Mouse (Mus musculus): ENCODE results near the gene Scpep1.
A peak's percentile ranks its signal among the peaks of the same experiment; 100 is the strongest.
"Not testable (repeated sequence)": the region's sequence is repeated elsewhere in the genome, so short reads cannot be mapped to it uniquely, and the experiment has no call there.

The Scpep1 gene

DNA sequence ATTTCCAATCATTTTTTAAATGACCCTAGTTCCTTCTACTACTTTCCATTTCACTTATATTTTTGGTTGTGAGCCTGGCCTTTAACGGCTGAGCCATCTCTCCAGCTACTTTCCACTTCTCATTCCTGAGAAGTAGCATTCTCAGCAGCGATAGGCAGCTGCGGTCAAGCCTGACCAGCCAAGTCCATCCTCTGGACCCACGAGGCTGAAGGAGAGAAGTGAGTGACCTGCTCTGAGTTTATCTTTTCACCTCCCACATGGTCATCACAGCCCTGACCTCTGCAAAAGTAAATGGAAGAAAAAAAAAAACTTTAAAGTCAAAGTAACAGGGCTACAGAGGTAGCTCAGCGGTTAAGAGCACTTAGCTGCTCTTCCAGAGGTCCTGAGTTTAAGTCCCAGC lies 28.7 kb downstream of the Scpep1 start:
- DNase-seq (ENCODE audit: low spot score in 2 of 2) = no peak

- DNase-seq (ENCODE audit: low spot score in 2 of 2) = no peak
Measured at GRCm38 (mm10) chr11:88909388-88910036, 45.8 kb downstream of the Scpep1 start.

DNA sequence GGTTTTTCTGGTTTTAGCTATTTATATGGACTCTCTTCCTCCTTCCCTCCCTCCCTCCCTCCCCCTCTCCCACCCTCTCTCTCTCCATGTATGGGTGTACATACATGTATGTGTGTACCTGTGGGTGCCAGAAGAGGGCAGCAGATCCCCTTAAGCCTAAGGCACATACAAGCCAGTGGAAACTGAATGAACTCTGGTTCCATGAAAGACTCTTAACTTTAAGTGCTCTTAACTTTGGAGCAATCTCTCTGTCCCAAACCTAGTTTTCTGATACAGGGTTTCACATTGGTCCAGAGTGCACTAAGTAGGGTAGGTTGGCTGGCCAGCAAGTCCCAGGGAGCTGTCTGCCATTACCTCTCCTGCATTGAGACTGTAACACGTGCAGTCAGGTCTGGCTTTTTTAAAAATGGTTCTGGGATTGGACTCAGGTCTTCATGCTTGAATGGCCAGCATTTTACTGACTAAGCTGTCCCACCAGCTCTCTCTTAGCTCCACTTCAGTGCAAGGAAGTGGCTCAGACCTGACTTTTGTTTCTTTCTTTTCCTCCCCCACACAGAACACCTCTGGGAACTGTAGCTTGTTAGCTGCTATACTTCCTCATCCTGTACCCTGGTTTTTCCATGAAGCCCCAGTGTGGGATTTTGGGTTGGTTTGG lies 46.6 kb downstream of the Scpep1 start:
- peak in 1 of 2 experiments; percentile 33 for DNase-seq (ENCODE audit: low spot score in 2 of 2)

DNA sequence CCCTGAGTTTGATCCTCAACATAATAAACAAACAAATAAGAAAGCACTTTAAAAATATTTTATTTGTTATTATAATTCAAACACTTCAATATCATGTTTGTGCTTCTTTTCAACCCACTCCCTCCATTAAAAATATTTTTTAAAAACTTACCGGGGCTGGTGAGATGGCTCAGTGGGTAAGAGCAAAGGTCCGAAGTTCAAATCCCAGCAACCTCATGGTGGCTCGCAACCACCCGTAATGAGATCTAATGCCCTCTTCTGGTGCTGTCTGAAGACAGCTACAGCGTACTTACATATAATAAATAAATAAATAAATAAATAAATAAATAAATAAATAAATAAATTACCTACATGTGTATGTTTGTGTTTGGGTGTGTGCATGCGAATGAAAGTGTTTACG lies 47.4 kb downstream of the Scpep1 start:
- no peak for DNase-seq (ENCODE audit: low spot score in 2 of 2)

- no peak for DNase-seq (ENCODE audit: low spot score in 2 of 2)
Measured at GRCm38 (mm10) chr11:88905621-88906020, 49.6 kb downstream of the Scpep1 start.

DNA sequence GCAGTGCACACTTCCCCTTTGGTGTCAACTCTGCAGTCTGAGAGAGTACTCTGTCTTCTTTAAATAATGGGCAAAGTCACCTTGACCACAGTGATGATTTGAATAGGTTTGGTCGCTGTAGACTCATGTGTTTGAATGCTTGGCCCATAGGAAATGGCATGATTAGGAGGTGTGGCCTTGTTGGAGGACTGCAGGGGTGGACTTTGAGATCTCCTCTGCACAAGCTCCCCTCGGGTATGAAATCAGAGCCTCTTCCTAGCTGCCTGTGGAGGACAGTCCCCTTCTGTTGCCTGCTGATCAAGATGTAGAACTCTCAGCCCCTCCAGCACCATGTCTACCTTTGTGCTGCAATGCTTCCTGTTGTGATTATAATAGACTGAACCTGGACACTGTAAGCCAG lies 51.2 kb downstream of the Scpep1 start:
- no peak for DNase-seq (ENCODE audit: low spot score in 2 of 2)

DNA sequence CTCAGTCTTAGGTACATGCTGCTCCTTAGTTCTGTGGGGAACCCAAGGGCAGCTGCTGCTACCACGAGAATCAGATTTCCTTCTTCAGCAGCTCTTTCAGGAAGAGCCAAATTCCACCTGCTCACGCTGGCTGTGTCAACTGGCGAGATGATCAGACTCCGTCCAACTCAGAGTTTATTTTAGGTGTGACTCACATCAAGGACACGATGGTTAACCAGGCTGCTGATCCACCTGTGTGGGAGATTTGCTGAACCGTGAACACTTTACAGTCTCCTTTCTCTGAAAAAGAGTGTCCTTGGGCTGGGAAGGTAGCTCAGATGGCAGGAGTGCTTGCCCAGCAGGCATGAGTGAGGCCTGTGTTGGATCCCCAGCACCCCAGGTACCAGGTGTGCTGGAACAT lies 52.5 kb downstream of the Scpep1 start:
- DNase-seq (ENCODE audit: low spot score in 2 of 2) = no peak

DNA sequence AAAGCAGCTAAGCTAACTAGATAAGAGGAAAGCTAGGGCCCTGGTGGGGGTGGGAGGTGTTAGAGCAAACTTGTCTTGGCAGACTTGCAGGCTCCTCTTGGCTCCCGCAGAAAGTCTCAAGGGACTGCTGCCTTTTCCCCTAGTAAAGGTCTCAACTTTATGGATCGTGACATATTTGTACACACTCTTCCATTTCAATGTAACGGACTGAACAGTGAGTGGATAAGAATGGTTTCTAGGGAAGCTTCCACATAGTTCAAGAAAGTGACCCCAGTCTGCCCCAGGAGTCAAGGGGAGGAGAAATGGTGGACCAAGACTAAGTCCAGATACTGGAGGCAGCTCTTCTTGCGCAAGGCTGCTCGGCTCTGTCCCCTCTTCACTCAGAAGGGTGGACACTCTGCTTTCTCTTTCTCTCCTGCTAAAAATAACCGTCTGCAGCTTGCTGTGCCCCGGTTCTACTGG lies 53.9 kb downstream of the Scpep1 start:
- no peak for DNase-seq (ENCODE audit: low spot score in 2 of 2)

- no peak for DNase-seq (ENCODE audit: low spot score in 2 of 2)
Measured at GRCm38 (mm10) chr11:88899561-88899960, 55.7 kb downstream of the Scpep1 start.

DNA sequence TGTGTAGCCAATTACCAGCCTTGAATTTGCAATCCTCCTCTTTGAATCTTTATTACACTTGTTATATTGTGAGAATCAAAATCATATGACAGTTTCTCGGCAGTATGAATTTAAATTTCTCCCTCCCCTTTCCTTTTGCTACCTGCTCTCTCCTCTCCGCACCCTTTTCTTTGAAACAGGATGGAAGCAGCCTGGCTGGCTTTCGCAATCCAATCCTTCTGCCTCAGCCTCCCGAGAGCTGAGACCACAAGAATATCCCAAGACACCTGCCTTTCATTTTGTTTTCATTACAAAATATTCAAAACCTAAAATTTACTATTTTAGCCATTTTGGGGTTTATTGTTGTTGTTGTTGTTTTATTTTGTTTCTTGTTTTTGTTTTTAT lies 56.9 kb downstream of the Scpep1 start:
- DNase-seq (ENCODE audit: low spot score in 2 of 2) = no peak

- no peak for DNase-seq (ENCODE audit: low spot score in 2 of 2)
Measured at GRCm38 (mm10) chr11:88897624-88898379, 57.5 kb downstream of the Scpep1 start.

DNA sequence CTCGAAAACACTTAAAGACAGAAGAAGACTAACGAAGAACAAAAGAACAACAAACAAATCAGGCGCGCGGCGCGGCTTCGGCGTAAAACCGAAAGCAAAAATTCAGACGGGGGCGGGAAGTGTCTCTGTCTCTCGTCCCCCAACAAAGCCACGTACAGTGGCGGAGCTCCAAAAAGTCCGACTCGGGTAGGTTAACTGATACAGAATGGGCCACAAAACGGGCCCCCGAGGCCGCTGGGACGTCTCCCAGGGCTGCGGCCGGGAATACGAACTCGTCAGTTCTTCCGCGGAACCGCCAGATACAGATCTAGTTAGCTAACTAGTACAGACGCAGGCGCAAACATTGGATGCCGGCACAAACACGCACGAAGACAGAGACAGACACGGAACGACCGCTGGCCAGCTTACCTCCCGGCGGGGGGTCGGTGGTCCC lies 59.4 kb downstream of the Scpep1 start:
- peak; percentile 52 to 59 for DNase-seq (ENCODE audit: low spot score in 2 of 2)

- DNase-seq (ENCODE audit: low spot score in 2 of 2) = peak in 1 of 2 experiments; percentile 28
Measured at GRCm38 (mm10) chr11:88895235-88895634, 60.0 kb downstream of the Scpep1 start.

DNA sequence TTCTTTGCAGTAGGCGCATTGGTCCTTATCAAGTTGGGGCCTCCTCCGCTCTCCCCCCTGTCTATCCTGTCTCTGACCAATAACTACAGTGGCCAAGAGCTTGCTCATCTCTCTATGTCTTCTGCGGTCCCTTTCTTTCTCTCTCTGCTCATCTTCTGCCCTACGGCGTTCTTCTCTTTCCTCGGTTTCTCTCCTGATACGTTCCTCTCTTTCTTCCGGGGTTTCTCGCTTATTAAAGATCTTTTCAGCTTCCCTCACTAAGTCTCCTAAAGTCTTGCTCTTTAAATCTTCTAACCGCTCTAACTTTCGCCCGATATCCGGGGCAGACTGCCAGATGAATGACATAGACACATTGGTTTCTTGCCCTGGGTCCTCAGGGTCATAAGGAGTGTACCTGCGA lies 61.0 kb downstream of the Scpep1 start:
- DNase-seq (ENCODE audit: low spot score in 2 of 2) = not testable (repeated sequence)

- DNase-seq (ENCODE audit: low spot score in 2 of 2) = not testable (repeated sequence)
Measured at GRCm38 (mm10) chr11:88893501-88893900, 61.8 kb downstream of the Scpep1 start.

DNA sequence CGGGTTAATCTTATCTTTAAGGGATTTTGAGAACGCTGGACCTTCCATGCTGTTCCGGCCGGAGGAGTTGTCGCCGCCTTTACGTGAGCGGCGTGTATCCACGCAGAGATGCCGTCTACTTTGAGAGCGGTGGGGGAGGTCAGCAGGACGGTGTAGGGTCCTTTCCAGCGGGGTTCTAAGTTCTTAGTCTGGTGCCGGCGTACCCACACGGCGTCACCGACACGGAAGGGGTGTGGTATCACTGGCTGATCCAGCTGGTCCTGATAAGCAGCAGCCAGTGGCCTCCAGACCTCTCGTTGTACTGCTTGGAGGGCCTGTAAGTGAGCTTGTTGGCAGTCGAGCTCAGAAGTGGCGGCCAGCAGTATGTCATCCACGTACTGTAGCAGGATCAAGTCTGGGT lies 62.5 kb downstream of the Scpep1 start:
- DNase-seq (ENCODE audit: low spot score in 2 of 2) = peak; percentile 17 to 23

GRCm38 (mm10) chr11:88891921-88892561 lies 63.2 kb downstream of the Scpep1 start:
- peak; percentile 55 to 59 for DNase-seq (ENCODE audit: low spot score in 2 of 2)

GRCm38 (mm10) chr11:88891446-88891845 lies 63.8 kb downstream of the Scpep1 start:
- peak; percentile 33 to 34 for DNase-seq (ENCODE audit: low spot score in 2 of 2)

DNA sequence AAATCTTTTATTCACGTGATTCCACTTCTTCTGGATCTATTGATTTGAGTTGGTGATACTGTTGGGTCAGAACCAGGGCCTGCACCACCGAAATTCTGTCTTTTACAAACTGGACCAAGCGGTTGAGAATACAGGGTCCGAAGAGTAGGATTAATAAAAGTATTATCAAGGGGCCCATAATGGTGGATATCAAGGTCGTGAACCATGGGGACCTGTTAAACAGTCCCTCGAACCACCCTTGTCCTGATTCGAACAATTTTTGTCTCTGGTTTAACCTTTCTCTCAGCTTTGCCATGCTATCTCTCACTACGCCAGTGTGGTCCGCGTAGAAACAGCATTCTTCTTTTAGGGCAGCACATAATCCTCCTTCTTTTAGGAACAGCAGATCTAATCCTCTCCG lies 64.4 kb downstream of the Scpep1 start:
- DNase-seq (ENCODE audit: low spot score in 2 of 2) = not testable (repeated sequence)

- no peak for DNase-seq (ENCODE audit: low spot score in 2 of 2)
Measured at GRCm38 (mm10) chr11:88888996-88889395, 66.3 kb downstream of the Scpep1 start.

GRCm38 (mm10) chr11:88884376-88885065 lies 70.7 kb downstream of the Scpep1 start:
- no peak for DNase-seq (ENCODE audit: low spot score in 2 of 2)

GRCm38 (mm10) chr11:88878011-88878410 lies 77.3 kb downstream of the Scpep1 start:
- no peak for DNase-seq (ENCODE audit: low spot score in 2 of 2)
